Mouse (Mus musculus) liver, postnatal 0 days (tissue): Measurements from ENCODE around the gene A530032D15Rik.
"Not testable (repeated sequence)": the region's sequence is repeated elsewhere in the genome, so short reads cannot be mapped to it uniquely, and the experiment has no call there.

Source experiments
- CTCF ChIP-seq: sonication (generic); IDR thresholded peaks from 2 replicates; pipeline ENCODE4 v1.5.1; 2016; ENCODE audit warnings: antibody characterized with exemption, low read depth
- EP300 ChIP-seq: IDR thresholded peaks from 2 replicates; pipeline ENCODE4 v1.6.1; 2016; ENCODE audit warnings: antibody characterized with exemption, low read depth, mild to moderate bottlenecking

DNA sequence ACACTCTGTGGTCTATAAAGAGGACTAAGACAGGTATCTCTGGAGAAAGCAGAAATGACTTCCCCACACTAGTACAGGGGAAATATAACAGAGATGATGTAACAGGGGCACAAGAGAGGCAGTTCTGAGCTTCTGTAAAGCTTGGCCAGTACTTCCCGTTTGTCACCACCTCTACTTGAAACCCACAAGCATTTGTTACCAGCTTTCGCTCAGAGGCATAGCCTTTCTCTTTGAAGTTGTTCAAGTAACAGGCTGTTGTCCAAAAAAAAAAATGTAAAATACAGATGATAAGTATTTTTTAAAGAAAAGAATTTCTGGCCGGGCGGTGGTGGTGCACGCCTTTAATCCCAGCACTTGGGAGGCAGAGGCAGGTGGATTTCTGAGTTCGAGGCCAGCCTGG, 76.0 kb downstream of the A530032D15Rik start:
- not testable (repeated sequence) for TF ChIP-seq EP300, CTCF
